Mouse (Mus musculus) brown adipose tissue, adult 24 weeks (tissue): ENCODE data around the gene Kdm6b. TPM values are rescaled to one million over a fixed set of nuclear protein-coding genes. Genes with fewer than 3 reads are reported as not detected.
"Not testable (repeated sequence)": the region's sequence is repeated elsewhere in the genome, so short reads cannot be mapped to it uniquely, and the experiment has no call there.

Source experiments
- H3K27ac ChIP-seq: fragments of 200-500 bp; replicated peaks from 2 replicates; pipeline ENCODE4 v1.5.1; 2012; ENCODE audit warnings: low read depth, mild to moderate bottlenecking, low read length
- H3K4me1 ChIP-seq: fragments of 200-500 bp; 2 replicates; pipeline ENCODE4 v1.6.1; 2012; ENCODE audit warnings: low read length, mixed read lengths; ENCODE audit not compliant: control insufficient read depth, insufficient read depth, insufficient read length
- H3K4me3 ChIP-seq: fragments of 200-500 bp; 2 replicates; pipeline ENCODE4 v1.5.1; 2012; ENCODE audit warnings: low read depth, mild to moderate bottlenecking, low read length, moderate library complexity; ENCODE audit not compliant: insufficient read depth
- polyA plus RNA-seq: library from polyadenylated mRNA; stranded (reverse); fragments of >200 nt; gene quantifications from 2 replicates; pipeline ENCODE4 v1.2.4, GENCODE M21; 2012; ENCODE audit not compliant: missing spikeins, insufficient read depth, insufficient read length

Kdm6b gene
- polyA plus RNA-seq, 1 experiment: 16.9 TPM

- Histone ChIP-seq H3K4me3 (peak overlapping the region; percentile 85), H3K27ac (peak overlapping the region; percentile 72)
- not testable (repeated sequence) for H3K4me1 ChIP-seq
Measured at GRCm38 (mm10) chr11:69394591-69395167, 18.8 kb downstream of the Kdm6b start.

DNA sequence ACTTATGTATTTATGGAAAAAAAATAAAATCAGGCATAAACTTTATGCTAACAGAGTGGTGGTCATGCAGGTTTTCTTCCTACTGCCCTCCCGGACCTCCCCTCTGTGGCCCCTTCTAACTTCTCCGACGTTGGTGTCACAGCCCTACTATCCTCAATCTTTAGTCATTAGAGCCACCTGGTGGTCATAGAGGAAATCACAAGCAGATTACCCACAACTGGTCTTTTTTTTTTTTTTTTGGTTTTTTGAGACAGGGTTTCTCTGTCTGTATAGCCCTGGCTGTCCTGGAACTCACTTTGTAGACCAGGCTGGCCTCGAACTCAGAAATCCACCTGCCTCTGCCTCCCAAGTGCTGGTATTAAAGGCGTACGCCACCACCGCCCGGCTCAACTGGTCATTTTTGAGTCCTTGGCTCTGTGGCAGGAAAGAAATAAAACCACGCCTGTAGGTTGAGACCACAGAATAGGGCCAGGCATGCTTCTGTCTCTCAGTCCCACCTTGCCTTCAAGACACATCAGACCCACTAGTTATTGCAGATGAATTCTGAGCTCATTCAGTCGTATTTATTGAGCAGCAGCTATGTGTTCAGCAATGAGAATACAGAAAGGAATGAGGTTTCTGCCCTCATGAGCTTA lies 23.0 kb downstream of the Kdm6b start:
- H3K4me3 ChIP-seq: no peak overlapping the region
- H3K4me1 ChIP-seq: no peaks in the 10 kb centered on the region
- H3K27ac ChIP-seq: no peak overlapping the region

- H3K27ac ChIP-seq: peak overlapping the region; percentile 82
- peak overlapping the region; percentile 21; the same call in 1 of the 2 replicates for H3K4me3 ChIP-seq
- H3K4me1 ChIP-seq: no peaks in the 10 kb centered on the region
Measured at GRCm38 (mm10) chr11:69389531-69390399, 23.7 kb downstream of the Kdm6b start.

GRCm38 (mm10) chr11:69388680-69389079 lies 24.8 kb downstream of the Kdm6b start:
- Histone ChIP-seq H3K4me3 (no peak overlapping the region), H3K27ac (no peak overlapping the region), H3K4me1 (no peaks in the 10 kb centered on the region)

DNA sequence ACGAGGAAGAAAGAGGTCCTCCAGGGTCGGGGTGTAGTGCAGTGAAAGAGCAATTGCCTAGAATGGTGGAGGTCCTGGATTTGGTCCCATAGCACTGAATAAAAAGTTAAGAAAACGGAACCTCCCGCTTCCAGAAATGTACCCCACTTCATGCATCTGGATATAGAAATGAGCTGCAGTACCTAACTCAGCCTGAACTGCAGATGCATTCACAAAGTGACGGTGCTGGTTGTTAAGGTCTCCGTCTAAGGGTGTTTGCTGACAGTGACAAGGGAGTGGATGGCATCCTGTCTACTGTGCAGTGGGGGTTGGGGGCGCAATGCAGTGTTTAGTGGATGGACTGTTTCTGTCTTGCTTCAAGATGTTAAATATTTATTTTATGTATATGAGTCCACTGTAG lies 26.7 kb downstream of the Kdm6b start:
- H3K4me1 ChIP-seq: no peaks in the 10 kb centered on the region
- H3K27ac ChIP-seq: no peak overlapping the region
- H3K4me3 ChIP-seq: no peak overlapping the region

- Histone ChIP-seq H3K4me1 (no peaks in the 10 kb centered on the region), H3K4me3 (no peak overlapping the region), H3K27ac (no peak overlapping the region)
Measured at GRCm38 (mm10) chr11:69384979-69385378, 28.5 kb downstream of the Kdm6b start.

DNA sequence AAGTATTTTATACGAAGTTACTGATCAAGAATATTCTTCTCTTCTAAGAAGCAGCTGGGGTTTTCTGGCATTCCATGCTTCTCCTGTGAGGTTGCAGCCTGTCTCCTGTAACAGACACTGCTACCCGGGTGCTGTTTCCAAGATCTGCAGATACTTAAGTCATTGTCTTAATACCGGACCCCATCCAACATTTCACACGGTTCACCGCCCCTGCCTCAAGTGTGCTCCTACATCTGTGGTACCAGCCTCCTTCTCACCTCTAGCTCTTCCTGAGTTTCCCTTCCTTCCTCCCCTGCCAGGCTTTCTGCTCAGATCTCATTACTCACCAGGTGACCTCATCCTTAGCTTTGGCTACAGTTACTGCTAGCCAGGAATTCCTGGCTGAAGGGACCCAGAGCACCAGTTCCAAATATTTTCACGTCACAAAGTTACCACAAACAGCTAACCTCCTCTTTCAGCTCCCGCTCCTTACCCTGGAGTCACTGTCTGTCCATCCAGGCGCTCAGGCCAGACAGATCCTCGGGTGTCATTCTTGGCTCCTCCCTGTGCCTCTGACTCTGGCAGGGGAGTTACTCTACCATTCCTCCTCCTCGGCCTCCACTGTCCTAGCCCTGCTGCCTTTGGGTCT lies 30.9 kb downstream of the Kdm6b start:
- Histone ChIP-seq H3K4me1 (no peaks in the 10 kb centered on the region), H3K4me3 (no peak overlapping the region), H3K27ac (no peak overlapping the region)

DNA sequence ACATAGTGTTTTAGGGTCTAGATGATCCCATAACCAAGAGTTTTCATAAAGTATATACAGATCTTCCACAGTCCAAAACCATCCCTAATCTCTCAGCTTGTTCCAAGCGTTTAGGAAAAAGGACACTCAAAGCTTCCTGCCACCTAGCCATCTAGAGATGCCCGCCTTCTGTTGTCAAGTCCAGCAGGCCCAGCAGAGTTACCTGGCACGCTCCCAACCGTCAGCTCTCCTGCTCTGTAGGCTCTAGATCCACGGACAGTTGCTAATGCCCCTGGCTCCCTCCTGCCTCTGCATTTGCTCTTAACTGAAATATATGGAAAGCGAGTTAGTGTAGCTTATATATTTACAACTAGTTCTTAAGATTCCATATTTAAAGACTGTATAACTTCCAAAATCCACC lies 32.1 kb downstream of the Kdm6b start:
- Histone ChIP-seq H3K27ac (no peak overlapping the region), H3K4me3 (no peak overlapping the region), H3K4me1 (no peaks in the 10 kb centered on the region)

- Histone ChIP-seq H3K4me3 (no peak overlapping the region), H3K4me1 (no peaks in the 10 kb centered on the region)
Measured at GRCm38 (mm10) chr11:69379600-69379999, 33.9 kb downstream of the Kdm6b start.

GRCm38 (mm10) chr11:69377766-69378165 lies 35.7 kb downstream of the Kdm6b start:
- no peak overlapping the region for H3K4me3 ChIP-seq
- H3K27ac ChIP-seq: no peak overlapping the region

More at GRCm38 (mm10) chr11:69379600-69379999, 33.9 kb downstream of the Kdm6b start:
- no peak overlapping the region for H3K27ac ChIP-seq

DNA sequence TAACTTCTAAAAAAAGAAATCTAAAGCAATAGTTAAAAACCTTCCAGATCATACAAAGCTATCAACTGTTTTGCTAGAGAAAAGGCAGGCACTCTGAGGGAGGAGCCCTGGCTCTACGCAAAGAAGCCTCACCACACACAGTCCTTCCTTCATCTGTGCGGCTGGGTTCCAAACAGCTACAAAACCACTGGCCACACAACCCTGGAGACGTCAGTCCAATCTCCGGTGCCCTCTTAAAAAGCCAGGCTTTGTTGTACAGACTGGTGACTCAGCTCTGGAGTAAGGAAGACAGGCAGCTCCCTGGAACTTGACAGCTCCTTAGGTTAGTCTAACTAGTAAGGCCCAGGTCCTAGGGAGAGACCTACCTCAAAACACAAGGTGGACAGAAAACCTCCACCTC lies 37.8 kb downstream of the Kdm6b start:
- Histone ChIP-seq H3K4me1 (no peaks in the 10 kb centered on the region), H3K27ac (no peak overlapping the region), H3K4me3 (no peak overlapping the region)

More at GRCm38 (mm10) chr11:69377766-69378165, 35.7 kb downstream of the Kdm6b start:
- no peaks in the 10 kb centered on the region for H3K4me1 ChIP-seq

GRCm38 (mm10) chr11:69373223-69373965 lies 40.1 kb downstream of the Kdm6b start:
- Histone ChIP-seq H3K4me1 (no peaks in the 10 kb centered on the region), H3K27ac (no peak overlapping the region), H3K4me3 (no peak overlapping the region)

DNA sequence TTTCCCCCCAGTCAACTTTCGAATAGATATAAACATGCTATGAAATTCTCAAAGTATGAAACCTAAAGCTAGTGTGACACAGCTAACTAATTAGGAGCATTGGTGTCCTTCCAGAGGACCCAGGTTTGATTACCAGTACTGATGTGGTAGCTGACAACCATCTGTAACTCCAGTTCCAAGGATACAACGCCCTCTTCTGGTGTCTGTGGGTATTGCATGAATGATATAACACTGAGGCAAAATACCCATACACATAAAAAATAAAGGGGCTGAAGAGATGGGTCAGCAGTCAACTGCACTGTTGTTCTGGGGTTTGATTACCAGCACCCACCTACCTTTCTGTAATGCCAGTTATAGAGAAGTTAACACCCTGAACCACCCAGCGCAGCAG lies 40.7 kb downstream of the Kdm6b start:
- Histone ChIP-seq H3K4me1 (peaks cover 3% of the 10 kb centered on the region; the same call in 1 of the 2 replicates), H3K4me3 (no peak overlapping the region), H3K27ac (no peak overlapping the region)

GRCm38 (mm10) chr11:69372056-69372779 lies 41.3 kb downstream of the Kdm6b start:
- H3K4me3 ChIP-seq: no peak overlapping the region
- no peak overlapping the region for H3K27ac ChIP-seq
- H3K4me1 ChIP-seq: peaks cover 6% of the 10 kb centered on the region; the same call in 1 of the 2 replicates
